Mouse (Mus musculus) CD8-positive naive resting alpha-beta T cell, adult 57 days (primary cell): ENCODE results near the gene Rlbp1. TPM values are rescaled to one million over a fixed set of nuclear protein-coding genes. Genes with fewer than 3 reads are reported as not detected.

ENCODE experiments used
- total RNA-seq: library from RNA; stranded (reverse); gene quantifications from one replicate; pipeline ENCODE4 v1.2.4, GENCODE M21; 2023

Rlbp1 gene
- not detected for total RNA-seq

DNA sequence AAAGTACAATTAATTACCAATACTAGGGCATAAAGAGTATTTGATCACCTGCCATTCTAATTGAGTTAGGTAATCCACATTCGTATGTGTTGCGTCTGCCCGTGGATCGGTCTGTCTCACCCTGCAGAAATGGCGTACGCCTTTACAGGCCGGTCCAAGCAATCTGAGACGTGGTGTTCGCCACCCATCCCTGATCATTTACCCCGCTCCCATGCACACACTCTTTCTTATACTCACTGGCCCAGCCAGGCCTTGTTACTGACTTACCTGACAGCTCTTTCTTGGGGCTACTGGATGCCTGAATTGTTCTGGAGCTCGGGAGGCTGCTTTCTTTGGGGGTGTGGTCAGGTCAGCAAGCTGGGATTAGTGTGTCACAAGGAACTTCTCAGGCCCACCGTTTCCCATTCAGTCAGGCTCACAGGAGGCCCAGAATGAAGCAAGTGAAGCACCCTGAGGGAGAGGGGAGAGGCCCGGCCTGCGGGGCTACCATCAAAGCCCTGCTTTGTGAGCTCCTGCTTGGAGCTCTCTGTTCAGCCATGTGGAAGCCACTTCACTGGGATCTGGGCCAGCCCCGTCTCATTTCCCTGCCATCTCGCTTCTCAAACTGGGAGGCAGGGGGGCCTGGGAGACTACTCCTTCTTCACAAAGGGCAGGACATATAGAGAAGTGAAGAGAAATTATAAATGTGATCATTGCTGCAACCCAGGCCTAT lies at the start of gene Rlbp1:
Gene Rlbp1, minus strand, starts transcription at position 627 of the 712 bp plus-strand sequence.

DNA sequence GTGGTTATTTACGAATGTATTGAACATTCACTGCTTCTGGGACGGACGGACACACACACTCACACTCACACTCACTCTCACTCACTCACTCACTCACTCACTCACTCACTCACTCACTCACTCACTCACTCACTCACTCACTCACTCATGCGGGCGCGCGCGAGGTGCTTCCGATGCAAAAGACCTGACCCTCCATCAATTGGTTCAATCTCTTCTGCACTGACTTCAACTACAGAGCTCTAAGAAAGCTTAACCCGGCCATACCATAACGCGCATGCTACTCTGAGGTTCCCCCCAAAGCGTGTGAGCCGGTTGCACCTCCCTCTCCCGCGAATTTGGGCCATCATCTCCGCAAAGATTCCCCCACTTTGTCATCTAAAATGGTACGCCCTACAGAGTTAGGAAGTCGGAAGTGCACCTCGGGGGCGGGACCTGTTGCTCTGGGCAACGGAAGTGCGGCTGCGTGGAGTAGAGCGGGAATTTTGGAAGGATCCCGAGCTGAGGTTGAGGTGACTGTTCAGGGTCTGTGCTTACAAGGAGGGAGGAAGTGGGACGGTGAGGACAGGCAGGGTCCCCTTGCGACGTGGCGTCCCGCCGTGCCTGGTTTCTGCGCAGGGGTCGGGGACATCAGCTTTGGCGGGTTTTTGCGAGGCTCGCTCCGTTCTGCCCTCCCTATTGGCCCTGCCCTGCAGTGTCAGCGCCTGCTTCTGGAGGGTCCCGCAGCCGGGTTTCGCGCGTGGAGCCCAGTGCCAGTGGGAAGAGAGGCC lies 5.2 kb upstream of the Rlbp1 start, which contains the start of gene Fanci:
Gene Fanci, plus strand, starts transcription at position 47 of the 767 bp plus-strand sequence.

Other genes starting within 250 kb of the Rlbp1 start
- 23.7 TPM for gene Mfge8, start 238.0 kb downstream of the Rlbp1 start, total RNA-seq
- gene Abhd2, start 113.8 kb downstream of the Rlbp1 start, total RNA-seq: 90.3 TPM
- gene Fanci, start 4.9 kb upstream of the Rlbp1 start, total RNA-seq: 2.0 TPM
- 120 TPM for gene Polg, start 79.3 kb upstream of the Rlbp1 start, total RNA-seq
- not detected for gene Rhcg, start 230.6 kb upstream of the Rlbp1 start, total RNA-seq